Mouse (Mus musculus) gonadal fat pad, adult 2 months (tissue): ENCODE results near the gene Gm20388. TPM values are rescaled to one million over a fixed set of nuclear protein-coding genes. Genes with fewer than 3 reads are reported as not detected.

Experiments
- DNase-seq: peaks from one replicate; pipeline ENCODE4 v3.0.0-alpha.2; 2012; ENCODE audit warnings: low read depth
- polyA plus RNA-seq: library from polyadenylated mRNA; depleted of rRNA; stranded (reverse); fragments of >200 nt; gene quantifications from 2 replicates; pipeline ENCODE4 v1.2.3, GENCODE M21; 2012

Gene Gm20388
- polyA plus RNA-seq, 1 experiment: 119 TPM

DNA sequence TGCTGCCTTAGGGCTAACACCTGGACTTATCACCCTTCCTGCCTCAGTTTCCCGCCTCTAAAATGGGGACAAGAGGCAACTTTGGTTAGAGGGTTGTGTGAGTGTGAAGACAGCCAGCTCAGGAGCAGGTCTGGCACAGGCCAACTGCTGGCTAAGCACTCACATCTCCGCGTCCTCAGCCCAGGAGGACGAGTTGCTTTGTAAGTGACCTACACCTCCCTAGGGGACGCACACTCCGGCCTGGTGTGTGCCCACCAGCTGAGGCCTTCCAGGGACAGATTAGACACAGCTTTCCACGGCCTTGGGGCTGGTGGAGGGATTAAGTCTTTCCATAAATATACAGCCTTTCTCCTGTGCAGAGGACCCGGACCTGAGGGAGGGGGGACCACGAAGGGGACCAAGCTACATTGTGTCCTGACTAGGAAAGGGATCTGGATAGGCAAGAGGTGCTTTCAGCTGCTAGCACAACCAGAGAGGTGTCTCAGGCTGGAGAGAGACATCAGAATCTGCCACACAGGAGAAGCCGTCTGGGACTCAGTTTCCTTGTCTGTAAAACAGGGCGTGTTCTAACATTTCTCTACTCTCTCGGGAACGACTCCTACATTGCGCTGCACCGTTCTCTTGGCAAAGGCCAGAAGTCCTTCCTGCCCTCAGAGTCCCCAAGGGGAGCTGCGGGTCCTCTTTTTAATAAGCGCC lies 722.5 kb downstream of the Gm20388 start:
- no peak for DNase-seq

- DNase-seq: no peak
These were observed 723.1 kb downstream of the Gm20388 start for GRCm38 (mm10) chr8:120633665-120634271.

GRCm38 (mm10) chr8:120634329-120634839 lies 723.7 kb downstream of the Gm20388 start:
- no peak for DNase-seq

DNA sequence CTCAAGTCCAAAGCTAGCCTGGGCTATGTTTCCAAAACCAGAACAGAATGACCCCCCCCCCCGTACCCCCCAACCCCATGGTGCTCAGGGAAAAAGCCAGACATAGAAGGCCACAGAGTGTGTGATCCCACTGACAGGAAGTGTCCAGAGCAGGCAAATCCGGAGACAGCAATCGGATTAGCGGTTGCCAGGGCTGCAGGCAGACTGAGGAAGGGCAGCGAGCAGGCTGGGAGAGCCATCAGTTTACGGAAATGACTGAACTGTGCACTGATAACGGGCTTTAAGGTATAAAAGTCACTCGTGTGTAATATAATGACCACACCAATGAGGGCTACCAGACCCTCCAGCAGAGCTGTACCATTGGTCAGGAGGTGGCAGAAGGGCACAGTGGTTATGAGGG lies 730.6 kb downstream of the Gm20388 start:
- DNase-seq: no peak

DNA sequence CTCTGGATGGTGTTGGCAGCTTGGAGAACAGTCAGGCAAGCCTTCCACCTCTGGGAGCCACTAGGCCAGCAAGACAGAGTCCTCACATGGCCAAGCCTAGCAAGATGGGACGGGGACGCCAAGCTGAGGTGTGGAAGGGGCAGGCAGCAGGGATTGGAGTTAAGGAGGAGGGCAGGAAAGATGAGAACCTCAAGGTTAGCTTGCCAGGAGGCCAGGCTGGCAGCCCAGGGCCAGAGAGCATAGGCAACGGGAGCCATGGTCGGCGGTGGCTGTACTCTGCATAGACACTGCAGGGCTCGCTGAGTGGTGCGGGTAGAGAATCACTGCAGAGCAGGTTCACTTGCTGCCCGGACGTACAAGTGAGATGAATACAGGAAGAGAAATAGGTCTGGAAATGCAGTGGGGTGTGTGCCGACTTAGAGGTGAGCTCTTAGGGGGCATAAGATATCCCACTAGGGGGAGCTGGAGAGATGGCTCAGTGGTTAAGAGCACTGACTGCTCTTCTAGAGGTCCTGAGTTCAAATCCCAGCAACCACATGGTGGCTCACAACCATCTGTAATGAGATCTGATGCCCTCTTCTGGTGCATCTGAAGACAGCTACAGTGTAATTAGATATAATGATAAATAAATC lies 731.5 kb downstream of the Gm20388 start:
- no peak for DNase-seq

DNA sequence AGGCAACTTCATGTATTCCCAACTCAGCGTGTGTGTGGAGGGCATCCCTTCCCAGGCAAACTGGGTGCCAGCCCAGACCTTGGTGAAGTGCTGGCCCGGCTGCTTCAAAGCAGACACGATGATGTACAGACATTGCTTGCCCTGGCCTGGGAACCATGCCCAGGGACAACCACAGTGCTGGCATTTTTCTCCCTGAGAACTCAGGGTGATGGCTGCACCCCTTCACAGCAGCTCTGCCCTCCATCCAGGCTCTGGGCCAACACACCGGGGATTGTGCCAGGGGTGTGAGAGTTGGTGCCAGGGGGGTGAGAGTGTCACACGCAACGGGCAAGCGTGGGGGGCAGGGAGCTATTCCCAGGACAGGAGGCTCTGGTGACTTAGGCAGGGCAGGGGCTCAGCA lies 734.0 kb downstream of the Gm20388 start:
- no peak for DNase-seq

DNA sequence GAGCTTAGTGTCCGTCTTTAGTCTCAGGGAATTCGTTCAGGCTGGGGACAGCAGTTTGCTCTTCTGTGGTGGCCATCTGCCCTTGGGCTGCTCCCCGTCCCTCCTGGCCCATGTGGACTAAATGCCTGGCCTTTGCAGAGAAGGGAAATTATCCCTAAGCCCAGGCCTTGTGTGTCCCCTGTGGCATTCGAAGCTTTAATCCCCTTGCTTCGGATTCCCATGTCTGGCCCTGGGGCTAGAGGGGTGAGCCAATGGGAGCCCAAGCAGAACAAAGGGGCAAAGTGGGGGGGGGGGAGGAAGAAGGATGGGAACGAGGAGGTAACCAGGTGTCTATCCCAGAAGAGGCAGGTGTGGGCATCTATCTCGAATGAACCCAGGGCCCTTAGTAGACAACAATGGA lies 736.9 kb downstream of the Gm20388 start, which contains the start of gene 1190005I06Rik:
Gene 1190005I06Rik, minus strand, starts transcription at position 101 of the 400 bp plus-strand sequence.
- DNase-seq: no peak

- no peak for DNase-seq
These were observed 745.8 kb downstream of the Gm20388 start for GRCm38 (mm10) chr8:120656322-120657052.

GRCm38 (mm10) chr8:120657415-120657814 lies 746.8 kb downstream of the Gm20388 start:
- no peak for DNase-seq

GRCm38 (mm10) chr8:120664566-120664965 lies 753.9 kb downstream of the Gm20388 start:
- no peak for DNase-seq

- DNase-seq: no peak
These were observed 755.2 kb downstream of the Gm20388 start for GRCm38 (mm10) chr8:120665726-120666455.

- DNase-seq: no peak
These were observed 756.3 kb downstream of the Gm20388 start for GRCm38 (mm10) chr8:120666807-120667470.

DNA sequence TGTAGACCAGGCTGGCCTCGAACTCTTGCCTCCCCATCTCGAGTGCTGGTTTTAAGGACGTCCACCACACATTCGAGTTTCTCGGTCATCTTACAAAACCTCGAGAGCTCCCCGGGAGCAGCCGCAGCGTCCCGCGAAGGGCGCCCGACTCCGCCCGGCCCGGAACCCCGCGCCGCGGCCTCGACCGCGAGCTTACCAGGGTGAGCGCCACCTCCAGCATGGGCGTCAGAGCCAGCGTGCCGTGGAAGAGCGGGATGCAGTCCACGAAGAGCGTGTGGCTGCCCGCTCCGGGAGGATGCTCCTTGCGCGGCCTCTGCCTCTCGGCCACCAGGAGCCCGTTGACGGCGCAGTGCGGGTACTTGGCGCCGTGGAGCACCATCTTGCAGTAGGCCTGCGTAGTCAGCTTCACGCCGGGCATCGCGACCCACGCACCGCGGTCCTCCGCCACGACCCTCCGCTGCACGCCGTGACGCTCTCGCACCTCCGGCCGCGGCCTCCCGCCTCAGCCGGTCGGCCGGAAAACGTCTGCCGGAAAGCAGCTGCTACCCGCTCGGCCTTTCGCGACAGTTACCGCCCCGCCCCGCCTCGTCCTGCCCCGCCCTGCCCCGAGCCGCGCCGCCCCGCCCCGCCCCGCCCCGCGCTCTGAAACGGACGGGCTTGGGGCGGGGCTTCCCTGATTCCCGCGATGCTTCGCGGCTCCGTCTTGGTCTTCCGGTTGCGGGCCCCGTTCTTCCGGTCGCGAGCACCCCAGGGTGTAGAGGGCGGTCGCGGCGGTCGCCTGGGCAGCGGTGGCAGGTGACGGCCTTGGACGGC lies 757.1 kb downstream of the Gm20388 start, which contains the start of the genes Gm27021 and Cox4i1:
Gene Gm27021, minus strand, starts transcription at position 519 of the 813 bp plus-strand sequence.
Gene Cox4i1, plus strand, starts transcription at position 662 of the 813 bp plus-strand sequence.
- DNase-seq: no peak

- DNase-seq: no peak
These were observed 757.8 kb downstream of the Gm20388 start, which contains the start of gene Emc8 for GRCm38 (mm10) chr8:120668374-120668905. Gene Emc8 (minus strand): TSS chr8:120668573.

DNA sequence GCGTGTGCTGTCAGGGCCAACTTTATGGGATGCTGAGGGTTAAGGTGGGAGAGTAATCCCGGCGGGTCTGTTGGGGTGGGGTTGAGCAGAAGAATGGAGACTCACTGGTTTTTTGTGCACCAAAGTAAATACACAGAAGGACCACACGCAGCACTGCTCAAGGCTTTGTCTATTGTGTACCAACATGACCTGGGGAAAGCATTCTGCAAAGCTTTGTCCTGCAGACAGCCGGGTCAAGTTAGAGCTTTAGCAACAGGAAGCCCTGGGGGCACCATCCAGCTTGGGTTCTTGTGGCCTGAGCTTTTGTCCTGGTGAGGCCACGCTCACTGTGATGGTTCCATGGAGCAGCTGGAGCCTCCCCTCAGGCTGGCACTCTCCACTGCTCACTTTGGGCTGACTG lies 761.1 kb downstream of the Gm20388 start:
- no peak for DNase-seq

DNA sequence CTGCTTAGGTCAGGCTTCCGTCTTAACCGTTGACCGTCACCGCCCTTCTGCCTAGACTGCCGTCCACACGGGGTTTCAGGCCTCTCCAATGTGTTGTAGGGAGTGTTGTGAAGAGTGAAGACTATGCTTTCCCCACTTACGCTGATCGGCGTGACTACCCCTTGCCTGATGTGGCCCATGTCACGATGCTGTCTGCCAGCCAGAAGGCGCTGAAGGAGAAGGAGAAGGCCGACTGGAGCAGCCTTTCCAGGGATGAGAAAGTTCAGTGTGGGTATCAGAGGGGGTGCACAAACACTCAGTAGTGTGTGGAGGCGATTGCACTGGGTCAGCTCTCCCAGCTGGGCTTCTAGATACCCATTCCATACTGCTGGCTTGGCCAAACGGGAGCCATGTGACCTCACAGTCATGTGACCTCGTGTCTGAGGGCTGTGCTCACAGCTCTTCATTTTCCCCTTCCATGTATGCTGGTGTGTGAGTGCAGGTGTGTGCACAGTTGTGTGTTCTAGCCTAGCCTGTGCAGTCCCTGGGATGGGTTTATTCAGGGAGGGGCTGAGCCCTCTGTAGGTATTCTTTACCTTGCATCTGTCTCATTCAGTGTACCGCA lies 762.1 kb downstream of the Gm20388 start:
- no peak for DNase-seq

GRCm38 (mm10) chr8:120673298-120673697 lies 762.7 kb downstream of the Gm20388 start:
- no peak for DNase-seq

GRCm38 (mm10) chr8:120675718-120676117 lies 765.1 kb downstream of the Gm20388 start:
- no peak for DNase-seq

- no peak for DNase-seq
These were observed 767.8 kb downstream of the Gm20388 start for GRCm38 (mm10) chr8:120678447-120678846.
